Mouse (Mus musculus) myocyte (in vitro differentiated cells): Measurements from ENCODE around the gene Olfr164.

Experiments used
- CEBPB ChIP-seq: IDR thresholded peaks from 2 replicates; pipeline ENCODE4 v1.6.1; 2011; ENCODE audit warnings: mild to moderate bottlenecking, moderate library complexity; ENCODE audit not compliant: poor library complexity, insufficient read depth, severe bottlenecking
- E2F4 ChIP-seq: IDR thresholded peaks from one replicate; pipeline ENCODE4 v1.6.1; 2011; ENCODE audit warnings: mild to moderate bottlenecking, control low read depth, moderate library complexity; ENCODE audit not compliant: insufficient read depth
- MAX ChIP-seq: IDR thresholded peaks from one replicate; pipeline ENCODE4 v1.6.1; 2011; ENCODE audit warnings: low read depth, mild to moderate bottlenecking, control low read depth
- MYOD1 ChIP-seq, 3 experiments: IDR thresholded peaks; one replicate each; pipeline ENCODE4 v1.6.1; 2011; ENCODE audit warnings: control low read depth in 2 of 3, low read depth in 2 of 3, mild to moderate bottlenecking in 2 of 3, moderate library complexity in 1 of 3; ENCODE audit not compliant: insufficient read length in 2 of 3, control insufficient read depth in 1 of 3
- MYOG ChIP-seq, 3 experiments: IDR thresholded peaks; one replicate each; pipeline ENCODE4 v1.6.1; 2011; ENCODE audit warnings: control low read depth in 2 of 3, low read depth in 2 of 3, mild to moderate bottlenecking in 2 of 3; ENCODE audit not compliant: insufficient read length in 2 of 3, control insufficient read depth in 1 of 3, insufficient read depth in 1 of 3
- POLR2A ChIP-seq: IDR thresholded peaks from one replicate; pipeline ENCODE4 v1.6.1; 2011; ENCODE audit warnings: low read depth, mild to moderate bottlenecking, control low read depth, moderate library complexity; ENCODE audit not compliant: insufficient read length
- REST ChIP-seq: IDR thresholded peaks from one replicate; pipeline ENCODE4 v1.6.1; 2011; ENCODE audit warnings: mild to moderate bottlenecking, control low read depth, moderate library complexity; ENCODE audit not compliant: insufficient read depth, insufficient read length
- TCF12 ChIP-seq: IDR thresholded peaks from one replicate; pipeline ENCODE4 v1.6.1; 2011; ENCODE audit warnings: mild to moderate bottlenecking, control low read depth; ENCODE audit not compliant: poor library complexity, insufficient read depth, severe bottlenecking
- TCF3 ChIP-seq: IDR thresholded peaks from one replicate; pipeline ENCODE4 v1.6.1; 2011; ENCODE audit warnings: low read depth, control low read depth; ENCODE audit not compliant: insufficient read length
- USF1 ChIP-seq: IDR thresholded peaks from one replicate; pipeline ENCODE4 v1.6.1; 2011; ENCODE audit warnings: low read depth, mild to moderate bottlenecking, control low read depth, moderate library complexity

- TF ChIP-seq USF1 (no peak), POLR2A (no peak), TCF3 (no peak), MYOD1 (IDR thresholded peaks at IDR 0.05; ENCODE audit: control insufficient read depth in 1 of 3, insufficient read length in 2 of 3, low read depth in 2 of 3) (no peak), MAX (no peak), TCF12 (no peak), CEBPB (no peak), E2F4 (no peak), REST (no peak), MYOG (IDR thresholded peaks at IDR 0.05; ENCODE audit: control insufficient read depth in 1 of 3, insufficient read depth in 1 of 3, insufficient read length in 2 of 3, low read depth in 2 of 3) (no peak)
These were observed 50.6 kb downstream of the Olfr164 start for GRCm38 (mm10) chr16:19263235-19263634.
